Mouse (Mus musculus): Measurements from ENCODE around the gene Gpr179. TPM values are rescaled to one million over a fixed set of nuclear protein-coding genes. Genes with fewer than 3 reads are reported as not detected.
"Not testable (repeated sequence)": the region's sequence is repeated elsewhere in the genome, so short reads cannot be mapped to it uniquely, and the experiment has no call there.

The Gpr179 gene
- polyA plus RNA-seq, 1 experiment from 2014 or later, result 0.30 TPM

GRCm38 (mm10) chr11:97321894-97322600, 29.8 kb downstream of the Gpr179 start:
- not testable (repeated sequence) for H3K4me1 ChIP-seq (ENCODE audit: control insufficient read depth, insufficient read depth, low read length); ATAC-seq (ENCODE audit: low FRiP score, low TSS enrichment); H3K9me3 ChIP-seq (ENCODE audit: control insufficient read depth, low read length); H3K9ac ChIP-seq (replicated peaks; ENCODE audit: low read length); DNase-seq; H3K27ac ChIP-seq (replicated peaks; ENCODE audit: low read depth, low read length); H3K27me3 ChIP-seq (ENCODE audit: control insufficient read depth, insufficient read depth, low read length); H3K4me3 ChIP-seq (replicated peaks; ENCODE audit: low read depth, low read length); H3K4me2 ChIP-seq (ENCODE audit: low read length)
- peaks cover 32% of the 10 kb centered on the region for H3K36me3 ChIP-seq (ENCODE audit: control insufficient read depth, insufficient read depth, low read length)
- WGBS, result 86% methylated on average over 8 of the region's 8 CpGs

DNA sequence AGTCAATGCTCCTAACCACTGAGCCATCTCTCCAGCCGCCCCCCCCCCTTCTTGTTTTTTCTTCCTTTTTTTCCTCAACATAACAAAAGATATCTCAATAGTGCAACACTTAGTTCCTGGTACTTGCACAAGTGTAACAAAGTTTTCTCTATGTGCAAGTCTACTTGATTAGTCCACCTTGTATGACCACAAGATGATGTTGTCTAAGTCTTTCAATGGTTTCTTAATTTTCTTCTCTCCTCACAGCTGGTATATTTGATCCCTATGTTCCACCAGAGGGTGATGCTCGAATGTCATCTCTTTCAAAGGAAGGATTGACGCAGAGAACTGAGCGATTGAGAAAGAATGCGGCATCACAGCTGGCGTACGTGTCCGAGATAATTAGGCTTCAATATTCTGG, 30.7 kb downstream of the Gpr179 start:
- 92% methylated on average over 8 of the region's 8 CpGs for WGBS
- H3K4me3 ChIP-seq (replicated peaks; ENCODE audit: low read depth, low read length), result no peak overlapping the region
- H3K9ac ChIP-seq (replicated peaks; ENCODE audit: low read length), result no peak overlapping the region
- H3K27me3 ChIP-seq (ENCODE audit: control insufficient read depth, insufficient read depth, low read length), result no peaks in the 10 kb centered on the region
- DNase-seq, result no peak
- 0 out of 2 replicates have a peak, but pooled peaks cover 3% of the 10 kb centered on the region for H3K4me1 ChIP-seq (ENCODE audit: control insufficient read depth, insufficient read depth, low read length)
- ATAC-seq (ENCODE audit: low FRiP score, low TSS enrichment), result no peak
- no peak overlapping the region for H3K4me2 ChIP-seq (ENCODE audit: low read length)
- peaks cover 23% of the 10 kb centered on the region for H3K36me3 ChIP-seq (ENCODE audit: control insufficient read depth, insufficient read depth, low read length)
- H3K27ac ChIP-seq (replicated peaks; ENCODE audit: low read depth, low read length), result no peak overlapping the region
- no peaks in the 10 kb centered on the region for H3K9me3 ChIP-seq (ENCODE audit: control insufficient read depth, low read length)

DNA sequence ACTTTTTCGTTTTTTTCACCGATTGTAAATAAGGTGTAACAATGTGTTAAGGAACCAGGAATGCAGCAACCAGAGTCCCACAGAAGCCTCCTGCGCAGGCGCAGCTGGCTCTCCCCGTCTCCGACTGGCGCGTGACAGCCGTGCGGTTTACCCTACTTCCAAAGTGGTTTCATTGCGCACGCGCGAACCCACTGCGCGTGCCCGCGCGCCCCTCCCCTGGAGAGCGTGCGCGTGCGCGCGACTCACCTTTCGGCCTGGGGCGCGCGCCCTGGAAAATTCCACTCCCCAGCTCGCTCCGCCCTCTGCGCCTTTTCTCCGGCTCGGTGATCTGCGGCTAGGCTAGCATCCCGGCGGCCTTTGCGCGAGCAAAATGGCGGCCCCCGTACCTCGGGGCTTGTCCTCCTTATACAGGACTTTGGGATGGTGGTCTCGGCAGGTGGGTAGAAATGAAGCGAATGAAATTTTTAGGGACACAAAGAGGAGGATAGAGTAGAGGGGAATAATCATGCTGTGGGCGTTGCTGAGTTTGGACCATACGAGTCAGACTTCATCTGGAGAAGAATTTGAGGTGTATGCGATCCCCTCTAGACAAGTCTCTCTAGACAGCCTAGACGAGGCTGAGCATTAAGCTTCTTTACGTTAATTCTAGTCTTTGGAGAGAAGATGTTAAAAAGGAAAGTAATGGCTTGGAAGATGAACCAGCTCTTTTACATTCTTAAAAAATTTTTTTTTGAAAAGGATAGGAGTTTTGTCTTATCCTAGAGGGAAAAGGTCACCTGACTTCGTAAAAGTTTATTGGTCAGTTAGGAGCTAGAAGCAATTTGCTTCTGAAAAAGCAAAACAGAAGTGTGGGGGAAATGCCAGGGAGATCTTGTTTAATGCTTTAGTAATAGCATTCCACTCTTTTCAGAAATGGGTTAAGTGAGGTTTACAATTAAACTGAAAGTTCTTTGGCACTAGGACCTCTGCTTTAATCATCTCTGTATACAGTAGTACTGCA, 36.1 kb downstream of the Gpr179 start, which contains the start of gene Mrpl45:
Gene Mrpl45 (plus strand): TSS at position 213 of the 1,000 bp plus-strand sequence.
- Histone ChIP-seq H3K4me2 (ENCODE audit: low read length) (peak within 1 kb of the TSS; percentile 67), H3K4me3 (replicated peaks; ENCODE audit: low read depth, low read length) (peak within 1 kb of the TSS; percentile 51), H3K27ac (replicated peaks; ENCODE audit: low read depth, low read length) (peak within 1 kb of the TSS; percentile 70), H3K9ac (replicated peaks; ENCODE audit: low read length) (peak within 1 kb of the TSS; percentile 54), H3K4me1 (ENCODE audit: control insufficient read depth, insufficient read depth, low read length) (peaks cover 7% of the 10 kb centered on the region; the same call in 1 of the 2 replicates), H3K9me3 (ENCODE audit: control insufficient read depth, low read length) (no peaks in the 10 kb centered on the region), H3K27me3 (ENCODE audit: control insufficient read depth, insufficient read depth, low read length) (no peaks in the 10 kb centered on the region), H3K36me3 (ENCODE audit: control insufficient read depth, insufficient read depth, low read length) (no peaks in the 10 kb centered on the region; the same call in 1 of the 2 replicates)
- DNase-seq (peak; percentile 100), ATAC-seq (ENCODE audit: low FRiP score, low TSS enrichment) (peak; percentile 91)
- WGBS, result under 1% methylated on average over 50 of the region's 50 CpGs

- Histone ChIP-seq H3K9me3 (ENCODE audit: control insufficient read depth, low read length) (no peaks in the 10 kb centered on the region), H3K27ac (replicated peaks; ENCODE audit: low read depth, low read length) (no peak overlapping the region), H3K36me3 (ENCODE audit: control insufficient read depth, insufficient read depth, low read length) (no peaks in the 10 kb centered on the region; the same call in 1 of the 2 replicates), H3K9ac (replicated peaks; ENCODE audit: low read length) (no peak overlapping the region), H3K27me3 (ENCODE audit: control insufficient read depth, insufficient read depth, low read length) (no peaks in the 10 kb centered on the region), H3K4me1 (ENCODE audit: control insufficient read depth, insufficient read depth, low read length) (peaks cover 9% of the 10 kb centered on the region; the same call in 1 of the 2 replicates), H3K4me2 (ENCODE audit: low read length) (peak overlapping the region; percentile 45), H3K4me3 (replicated peaks; ENCODE audit: low read depth, low read length) (peak overlapping the region; percentile 51)
- 50% methylated on average over 8 of the region's 8 CpGs for WGBS
- ATAC-seq (ENCODE audit: low FRiP score, low TSS enrichment) (no peak), DNase-seq (no peak)
Measured at GRCm38 (mm10) chr11:97314751-97315503, 37.0 kb downstream of the Gpr179 start.

DNA sequence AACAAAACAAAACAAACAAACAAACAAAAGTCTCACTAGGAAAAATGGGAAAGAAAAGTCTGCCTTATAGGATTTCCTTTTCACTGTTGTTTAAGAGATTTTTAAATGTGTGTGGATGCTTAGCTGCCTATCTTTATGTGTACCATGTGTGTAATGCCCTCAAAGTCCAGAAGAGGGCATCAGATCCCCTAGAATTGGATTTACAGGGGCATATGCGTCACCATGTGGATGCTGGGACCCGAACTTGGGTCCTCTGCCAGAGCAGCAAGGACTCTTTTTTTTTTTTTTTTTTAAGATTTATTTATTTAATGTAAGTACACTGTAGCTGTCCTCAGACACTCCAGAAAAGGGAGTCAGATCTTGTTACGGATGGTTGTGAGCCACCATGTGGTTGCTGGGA, 37.8 kb downstream of the Gpr179 start:
- Histone ChIP-seq H3K4me2 (ENCODE audit: low read length) (no peak overlapping the region), H3K4me3 (replicated peaks; ENCODE audit: low read depth, low read length) (no peak overlapping the region), H3K27me3 (ENCODE audit: control insufficient read depth, insufficient read depth, low read length) (no peaks in the 10 kb centered on the region), H3K27ac (replicated peaks; ENCODE audit: low read depth, low read length) (no peak overlapping the region), H3K9me3 (ENCODE audit: control insufficient read depth, low read length) (no peaks in the 10 kb centered on the region), H3K36me3 (ENCODE audit: control insufficient read depth, insufficient read depth, low read length) (no peaks in the 10 kb centered on the region; the same call in 1 of the 2 replicates), H3K9ac (replicated peaks; ENCODE audit: low read length) (no peak overlapping the region), H3K4me1 (ENCODE audit: control insufficient read depth, insufficient read depth, low read length) (peaks cover 14% of the 10 kb centered on the region)
- ATAC-seq (ENCODE audit: low FRiP score, low TSS enrichment), result no peak
- 91% methylated on average over 3 of the region's 3 CpGs for WGBS
- DNase-seq, result no peak

DNA sequence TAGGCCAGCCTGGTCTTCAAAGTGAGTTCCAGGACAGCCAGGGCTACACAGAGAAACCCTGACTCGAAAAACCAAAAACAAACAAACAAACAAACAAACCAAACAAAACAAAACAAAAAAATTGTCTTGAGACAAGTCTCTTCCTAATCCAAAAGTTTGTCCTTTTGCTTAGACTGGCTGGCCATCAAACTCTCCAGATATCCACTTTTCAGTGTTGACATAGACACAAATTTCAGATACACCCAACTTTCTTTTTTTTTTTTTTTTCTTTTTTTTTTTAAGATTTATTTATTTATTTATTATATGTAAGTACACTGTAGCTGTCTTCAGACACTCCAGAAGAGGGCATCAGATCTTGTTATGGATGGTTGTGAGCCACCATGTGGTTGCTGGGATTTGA, 39.0 kb downstream of the Gpr179 start:
- 93% methylated on average over 1 of the region's 1 CpGs for WGBS
- not testable (repeated sequence) for H3K9me3 ChIP-seq (ENCODE audit: control insufficient read depth, low read length); DNase-seq

GRCm38 (mm10) chr11:97310895-97311631, 40.8 kb downstream of the Gpr179 start:
- Histone ChIP-seq H3K9me3 (ENCODE audit: control insufficient read depth, low read length) (no peaks in the 10 kb centered on the region), H3K27ac (replicated peaks; ENCODE audit: low read depth, low read length) (no peak overlapping the region), H3K9ac (replicated peaks; ENCODE audit: low read length) (0 out of 2 replicates have a peak overlapping the region, but pooled peaks have one; percentile 25), H3K36me3 (ENCODE audit: control insufficient read depth, insufficient read depth, low read length) (no peaks in the 10 kb centered on the region), H3K27me3 (ENCODE audit: control insufficient read depth, insufficient read depth, low read length) (no peaks in the 10 kb centered on the region), H3K4me2 (ENCODE audit: low read length) (peak overlapping the region; percentile 57), H3K4me1 (ENCODE audit: control insufficient read depth, insufficient read depth, low read length) (peaks cover 10% of the 10 kb centered on the region), H3K4me3 (replicated peaks; ENCODE audit: low read depth, low read length) (peak overlapping the region; percentile 29; the same call in 1 of the 2 replicates)
- DNase-seq (peak; percentile 74), ATAC-seq (ENCODE audit: low FRiP score, low TSS enrichment) (no peak)
- WGBS, result 2% methylated on average over 18 of the region's 18 CpGs

More for the DNA sequence above, 39.0 kb downstream of the Gpr179 start:
- not testable (repeated sequence) for H3K27me3 ChIP-seq (ENCODE audit: control insufficient read depth, insufficient read depth, low read length); ATAC-seq (ENCODE audit: low FRiP score, low TSS enrichment); H3K4me2 ChIP-seq (ENCODE audit: low read length); H3K9ac ChIP-seq (replicated peaks; ENCODE audit: low read length); H3K4me3 ChIP-seq (replicated peaks; ENCODE audit: low read depth, low read length); H3K27ac ChIP-seq (replicated peaks; ENCODE audit: low read depth, low read length); H3K36me3 ChIP-seq (ENCODE audit: control insufficient read depth, insufficient read depth, low read length)
- peaks cover 14% of the 10 kb centered on the region for H3K4me1 ChIP-seq (ENCODE audit: control insufficient read depth, insufficient read depth, low read length)

Data from midbrain, embryonic 14.5 days (tissue).